Mouse (Mus musculus) olfactory bulb, adult 2 months (tissue): Measurements from ENCODE around the gene Olfr248. TPM values are rescaled to one million over a fixed set of nuclear protein-coding genes. Genes with fewer than 3 reads are reported as not detected.

Experiments used
- H3K27ac ChIP-seq: fragments of 200-500 bp; 2 replicates; pipeline ENCODE4 v1.5.1; 2012; ENCODE audit warnings: low read depth, low read length; ENCODE audit not compliant: insufficient read depth
- H3K4me1 ChIP-seq: fragments of 200-500 bp; 2 replicates; pipeline ENCODE4 v1.6.1; 2012; ENCODE audit warnings: low read length; ENCODE audit not compliant: control insufficient read depth, insufficient read depth
- H3K4me3 ChIP-seq: fragments of 200-500 bp; 2 replicates; pipeline ENCODE4 v1.5.1; 2012; ENCODE audit warnings: mild to moderate bottlenecking, low read depth, low read length, moderate library complexity; ENCODE audit not compliant: insufficient read depth
- CTCF ChIP-seq: fragments of 200-500 bp; IDR thresholded peaks from 2 replicates; pipeline ENCODE4 v1.5.1; 2012; ENCODE audit warnings: low read depth, mild to moderate bottlenecking, low read length, moderate library complexity; ENCODE audit not compliant: insufficient read depth
- POLR2A ChIP-seq: fragments of 200-500 bp; IDR thresholded peaks from 2 replicates; pipeline ENCODE4 v1.6.1; 2012; ENCODE audit warnings: mild to moderate bottlenecking, low read depth, low read length, moderate library complexity; ENCODE audit not compliant: insufficient read depth
- WGBS: fragments of 180-500 bp; shearing (Covaris S2); methylation state at CpG from one replicate; pipeline ENCODE4 v1.1.7; 2018; 5-methylcytosine and 5-hydroxymethylcytosine counted together
- polyA plus RNA-seq: library from polyadenylated mRNA; stranded (reverse); fragments of >200 nt; gene quantifications from 2 replicates; pipeline ENCODE4 v1.2.4, GENCODE M21; 2012; ENCODE audit warnings: low replicate concordance; ENCODE audit not compliant: missing spikeins, insufficient read depth, insufficient read length

The Olfr248 gene
- polyA plus RNA-seq, 1 experiment, result not detected

- H3K27ac ChIP-seq, result no peak overlapping the region
- no peak overlapping the region for H3K4me3 ChIP-seq
- no peaks in the 10 kb centered on the region for H3K4me1 ChIP-seq
- 92% methylated on average over 2 of the region's 2 CpGs for WGBS
- TF ChIP-seq POLR2A (no peak), CTCF (no peak)
These were observed 37.6 kb downstream of the Olfr248 start for GRCm38 (mm10) chr1:174428407-174428806.

DNA sequence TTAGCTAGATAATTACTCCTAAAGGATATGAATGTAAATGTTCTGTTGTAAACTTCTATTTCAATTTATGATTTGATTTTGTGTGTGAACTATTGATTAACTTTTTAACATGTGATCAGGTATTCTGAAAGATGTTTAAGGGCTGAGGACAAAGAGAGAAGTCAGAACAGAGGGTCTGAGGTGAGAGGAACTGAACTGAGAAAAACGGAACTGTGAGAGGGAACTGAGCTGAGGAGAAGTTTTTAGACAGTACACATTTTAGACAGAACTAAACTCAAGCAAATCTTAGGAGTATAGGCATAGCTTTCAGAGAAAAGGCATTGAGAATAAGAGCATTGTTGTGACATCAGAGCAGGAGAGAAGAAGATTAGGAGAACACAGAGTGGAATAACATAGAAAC, 43.3 kb downstream of the Olfr248 start:
- Histone ChIP-seq H3K4me3 (no peak overlapping the region), H3K27ac (no peak overlapping the region), H3K4me1 (no peaks in the 10 kb centered on the region)
- TF ChIP-seq POLR2A (no peak), CTCF (no peak)
- 47% methylated on average over 1 of the region's 1 CpGs for WGBS

Other genes with a start within 250 kb of the Olfr248 start
- not detected in 2 replicates for gene Olfr420, start 235.4 kb upstream of the Olfr248 start, polyA plus RNA-seq
- not detected in 2 replicates for gene Spta1, start 218.3 kb upstream of the Olfr248 start, polyA plus RNA-seq
- not detected in 2 replicates for gene Olfr419, start 139.0 kb upstream of the Olfr248 start, polyA plus RNA-seq
- gene Mptx1, start 60.5 kb upstream of the Olfr248 start, polyA plus RNA-seq, result not detected in 2 replicates
- gene Olfr417, start 25.9 kb upstream of the Olfr248 start, polyA plus RNA-seq, result not detected in 2 replicates
- gene Olfr414, start 33.0 kb downstream of the Olfr248 start, polyA plus RNA-seq, result not detected in 2 replicates
- gene Olfr220, start 51.0 kb downstream of the Olfr248 start, polyA plus RNA-seq, result not detected in 2 replicates
- 291 TPM in 1 of 2 replicates, not detected in the other for gene Fmn2, start 110.8 kb downstream of the Olfr248 start, polyA plus RNA-seq